Mouse (Mus musculus): ENCODE data around the gene Ptk6. TPM values are rescaled to one million over a fixed set of nuclear protein-coding genes. Genes with fewer than 3 reads are reported as not detected.

Ptk6 gene
- total and polyA plus RNA-seq, 3 experiments, result 0.05 to 0.17 (median 0.09) TPM

GRCm38 (mm10) chr2:181240806-181241440, 38.3 kb upstream of the Ptk6 start:
- Histone ChIP-seq H3K27ac (ENCODE audit: insufficient read depth, low read depth) (0 out of 2 replicates have a peak overlapping the region, but pooled peaks have one; percentile 22), H3K4me3 (replicated peaks in 1 of 3; ENCODE audit: low read depth in 2 of 3, low read length in 2 of 3, poor library complexity in 1 of 3) (peak overlapping the region; percentile 74 to 95 (median 81)), H3K36me3 (replicated peaks in 1 of 2; ENCODE audit: control insufficient read depth in 1 of 2, insufficient read depth in 1 of 2, low read length in 1 of 2) (peaks cover 37 to 47% of the 10 kb centered on the region in 2 experiments), H3K79me2 (replicated peaks; ENCODE audit: control insufficient read depth, extremely low read depth, insufficient read depth, poor library complexity, severe bottlenecking) (peaks cover 8% of the 10 kb centered on the region), H3K27me3 (replicated peaks) (no peaks in the 10 kb centered on the region), H3K4me1 (ENCODE audit: control insufficient read depth in 1 of 2, insufficient read depth in 2 of 2) (peaks cover 39 to 67% of the 10 kb centered on the region in 2 experiments), H3K9me3 (replicated peaks; ENCODE audit: low read length) (no peaks in the 10 kb centered on the region), H3K9ac (ENCODE audit: insufficient read depth, low read depth) (peak overlapping the region; percentile 90), H3K4me2 (ENCODE audit: insufficient read depth, low read depth, poor library complexity, severe bottlenecking) (peak overlapping the region; percentile 92)
- no peak for DNase-seq (ENCODE audit: extremely low read depth)
- in situ Hi-C loops (cut with MboI; ENCODE audit: low pct_ligation_motif_present, low pct_unique_long_range_greater_than_20kb, low sequenced_read_pairs) (no loop called here), dilution Hi-C loops (cut with MboI; ENCODE audit: extremely low pct_ligation_motif_present, extremely low pct_unique_long_range_greater_than_20kb, low sequenced_read_pairs) (no loop called here)
- no peak for TF ChIP-seq TCF12 (IDR thresholded peaks at IDR 0.05; ENCODE audit: low read depth, low read length)

GRCm38 (mm10) chr2:181239261-181239660, 36.7 kb upstream of the Ptk6 start:
- in situ Hi-C loops (cut with MboI; ENCODE audit: low pct_ligation_motif_present, low pct_unique_long_range_greater_than_20kb, low sequenced_read_pairs) (no loop called here), dilution Hi-C loops (cut with MboI; ENCODE audit: extremely low pct_ligation_motif_present, extremely low pct_unique_long_range_greater_than_20kb, low sequenced_read_pairs) (no loop called here)
- Histone ChIP-seq H3K4me3 (replicated peaks in 1 of 3; ENCODE audit: low read depth in 2 of 3, low read length in 2 of 3, poor library complexity in 1 of 3) (peak overlapping the region in 2 of 3 experiments; percentile 20 to 42), H3K27me3 (replicated peaks) (no peaks in the 10 kb centered on the region), H3K4me2 (ENCODE audit: insufficient read depth, low read depth, poor library complexity, severe bottlenecking) (peak overlapping the region; percentile 92), H3K9ac (ENCODE audit: insufficient read depth, low read depth) (peak overlapping the region; percentile 43), H3K79me2 (replicated peaks; ENCODE audit: control insufficient read depth, extremely low read depth, insufficient read depth, poor library complexity, severe bottlenecking) (peaks cover 8% of the 10 kb centered on the region), H3K27ac (ENCODE audit: insufficient read depth, low read depth) (peak overlapping the region; percentile 26; the same call in 1 of the 2 replicates), H3K9me3 (replicated peaks; ENCODE audit: low read length) (no peaks in the 10 kb centered on the region), H3K4me1 (ENCODE audit: control insufficient read depth in 1 of 2, insufficient read depth in 2 of 2) (peaks cover 39 to 63% of the 10 kb centered on the region in 2 experiments), H3K36me3 (replicated peaks in 1 of 2; ENCODE audit: control insufficient read depth in 1 of 2, insufficient read depth in 1 of 2, low read length in 1 of 2) (peaks cover 53 to 64% of the 10 kb centered on the region in 2 experiments)
- no peak for DNase-seq (ENCODE audit: extremely low read depth)
- TF ChIP-seq IRF4 (IDR thresholded peaks at IDR 0.05; ENCODE audit: low read depth, low read length) (0 out of 2 replicates have a peak, but pooled peaks have one; percentile 15), CTCF (conservative IDR thresholded peaks at IDR 0.05 in 1 of 2, IDR thresholded peaks at IDR 0.05 in 1 of 2; ENCODE audit: low read depth in 2 of 2, low read length in 2 of 2) (no peak)

GRCm38 (mm10) chr2:181238861-181239260, 36.3 kb upstream of the Ptk6 start:
- Histone ChIP-seq H3K4me3 (replicated peaks in 1 of 3; ENCODE audit: low read depth in 2 of 3, low read length in 2 of 3, poor library complexity in 1 of 3) (peak overlapping the region in 2 of 3 experiments; percentile 20 to 42), H3K9ac (ENCODE audit: insufficient read depth, low read depth) (peak overlapping the region; percentile 43), H3K4me1 (ENCODE audit: control insufficient read depth in 1 of 2, insufficient read depth in 2 of 2) (peaks cover 35 to 59% of the 10 kb centered on the region in 2 experiments), H3K9me3 (replicated peaks; ENCODE audit: low read length) (no peaks in the 10 kb centered on the region), H3K27me3 (replicated peaks) (no peaks in the 10 kb centered on the region), H3K27ac (ENCODE audit: insufficient read depth, low read depth) (peak overlapping the region; percentile 26; the same call in 1 of the 2 replicates), H3K4me2 (ENCODE audit: insufficient read depth, low read depth, poor library complexity, severe bottlenecking) (peak overlapping the region; percentile 92), H3K79me2 (replicated peaks; ENCODE audit: control insufficient read depth, extremely low read depth, insufficient read depth, poor library complexity, severe bottlenecking) (peaks cover 8% of the 10 kb centered on the region), H3K36me3 (replicated peaks in 1 of 2; ENCODE audit: control insufficient read depth in 1 of 2, insufficient read depth in 1 of 2, low read length in 1 of 2) (peaks cover 57 to 68% of the 10 kb centered on the region in 2 experiments)
- dilution Hi-C loops (cut with MboI; ENCODE audit: extremely low pct_ligation_motif_present, extremely low pct_unique_long_range_greater_than_20kb, low sequenced_read_pairs) (no loop called here), in situ Hi-C loops (cut with MboI; ENCODE audit: low pct_ligation_motif_present, low pct_unique_long_range_greater_than_20kb, low sequenced_read_pairs) (no loop called here)
- peak; percentile 27 for DNase-seq (ENCODE audit: extremely low read depth)
- no peak for TF ChIP-seq POLR2A (IDR thresholded peaks at IDR 0.05; ENCODE audit: low read depth, low read length)
- peak; percentile 84 for TF ChIP-seq ZNF384 (IDR thresholded peaks at IDR 0.05; ENCODE audit: low read depth, low read length)
- TF ChIP-seq ETS1 (conservative IDR thresholded peaks at IDR 0.05; ENCODE audit: low read depth, low read length), result 0 out of 2 replicates have a peak, but pooled peaks have one; percentile 21
- TF ChIP-seq CHD1 (IDR thresholded peaks at IDR 0.05; ENCODE audit: low read depth, low read length), result no peak
- peak; percentile 43; the same call in 1 of the 2 replicates for TF ChIP-seq BHLHE40 (IDR thresholded peaks at IDR 0.05; ENCODE audit: low read depth, low read length)
- TF ChIP-seq SMC3 (IDR thresholded peaks at IDR 0.05; ENCODE audit: low read depth, low read length), result no peak
- TF ChIP-seq MAFK (IDR thresholded peaks at IDR 0.05; ENCODE audit: insufficient replicate concordance, low read length), result no peak
- TF ChIP-seq ZKSCAN1 (IDR thresholded peaks at IDR 0.05; ENCODE audit: borderline replicate concordance, low read depth, low read length), result no peak
- no peak for TF ChIP-seq HCFC1 (IDR thresholded peaks at IDR 0.05; ENCODE audit: low read depth, low read length)
- TF ChIP-seq E2F4 (IDR thresholded peaks at IDR 0.05; ENCODE audit: insufficient replicate concordance, low read depth, low read length), result no peak
- TF ChIP-seq NRF1 (IDR thresholded peaks at IDR 0.05; ENCODE audit: low read depth, low read length), result no peak
- no peak for TF ChIP-seq CTCF (conservative IDR thresholded peaks at IDR 0.05 in 1 of 2, IDR thresholded peaks at IDR 0.05 in 1 of 2; ENCODE audit: low read depth in 2 of 2, low read length in 2 of 2)

All from CH12.LX (cell line).